In the genomic region with DNA sequence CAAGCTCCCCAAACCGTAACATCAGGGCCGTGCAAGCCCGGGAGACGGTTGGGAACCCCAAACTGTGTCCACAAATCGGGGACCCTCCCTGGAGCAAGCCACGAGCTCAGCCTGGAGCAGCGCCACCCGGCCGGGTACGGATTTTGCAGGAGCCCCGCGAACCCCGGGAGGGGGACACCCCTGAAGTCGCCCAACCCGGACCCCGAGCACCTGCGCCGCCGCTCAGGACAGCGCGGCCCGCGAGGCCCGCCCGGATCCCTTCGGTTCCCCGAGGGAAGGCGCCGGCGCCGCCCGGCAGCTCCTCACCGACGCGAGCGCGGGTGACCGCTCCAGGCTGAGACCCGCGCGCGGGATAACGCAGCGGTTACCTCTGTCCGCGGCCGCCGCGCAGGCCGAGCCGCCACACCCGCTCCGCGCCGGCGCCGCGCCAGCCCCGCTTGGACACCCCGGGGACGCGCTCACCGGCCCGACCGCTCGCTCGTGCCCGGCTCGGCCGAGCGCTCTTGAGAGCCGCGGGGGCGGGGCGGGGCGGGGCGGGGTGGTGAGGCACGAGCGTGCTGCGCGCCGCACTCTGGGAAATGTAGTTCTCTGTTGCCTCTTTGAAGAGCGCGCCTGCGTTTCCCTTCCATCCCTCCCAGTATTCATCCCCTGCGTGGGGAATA, we compare ENCODE assay signal across 8 mouse cellular contexts. TPM values are rescaled to one million over a fixed set of nuclear protein-coding genes. Genes with fewer than 3 reads are reported as not detected.
DNase-seq lines count a peak whose midpoint lies in the region; ATAC-seq lines count a peak whose summit lies in the region.

A gene (minus strand): TSS at position 512 of the 662 bp plus-strand sequence.

- H3K4me2 ChIP-seq in heart, embryonic 14.5 days (ENCODE audit: low read length), result peak within 1 kb of the TSS; percentile 93
- H3K4me2 ChIP-seq in liver, embryonic 12.5 days, result peak within 1 kb of the TSS; percentile 99

- H3K27ac ChIP-seq in heart, embryonic 14.5 days (replicated peaks in 1 of 2; ENCODE audit: control insufficient read depth in 1 of 2, insufficient read depth in 1 of 2, low read depth in 2 of 2, low read length in 2 of 2), result no peak within 1 kb of the TSS
- no peak within 1 kb of the TSS for H3K27ac ChIP-seq in liver, embryonic 12.5 days

- peak; percentile 89 for ATAC-seq in CD4-positive, CD25-positive, alpha-beta regulatory T cell, adult 4 months
- ATAC-seq in heart, embryonic 14.5 days (ENCODE audit: insufficient number of reproducible peaks, insufficient read depth, low FRiP score, low read depth), result peak; percentile 92
- peak; percentile 98 for ATAC-seq in liver, embryonic 12.5 days

- peaks cover 5 to 17% of the 10 kb centered on the region in 2 experiments for H3K4me1 ChIP-seq in heart, embryonic 14.5 days (ENCODE audit: control insufficient read depth in 2 of 2, insufficient read depth in 2 of 2, low read length in 2 of 2)
- H3K4me1 ChIP-seq in liver, embryonic 12.5 days, result peaks cover 22% of the 10 kb centered on the region

- H3K9ac ChIP-seq in heart, embryonic 14.5 days (ENCODE audit: low read length), result peak within 1 kb of the TSS; percentile 94
- H3K9ac ChIP-seq in liver, embryonic 12.5 days, result peak within 1 kb of the TSS; percentile 80

- peak within 1 kb of the TSS; percentile 83 to 89 for H3K4me3 ChIP-seq in heart, embryonic 14.5 days (ENCODE audit: control insufficient read depth in 1 of 2, insufficient read depth in 1 of 2, low read depth in 1 of 2, low read length in 2 of 2)
- H3K4me3 ChIP-seq in liver, embryonic 12.5 days, result peak within 1 kb of the TSS; percentile 76

- DNase-seq in c-Kit-negative CD71-positive TER-119-positive erythroid progenitor cells, embryonic 14.5 days (ENCODE audit: low read depth, low spot score), result peak; percentile 63
- peak; percentile 23 for DNase-seq in fibroblast of lung, adult 2 months (ENCODE audit: low read depth)
- DNase-seq in kidney, postnatal 14 days, result peak; percentile 94
- DNase-seq in naive thymus-derived CD4-positive, alpha-beta T cell, adult 2 months (ENCODE audit: low read depth), result peak; percentile 80
- peak; percentile 82 for DNase-seq in splenic B cell, adult 2 months (ENCODE audit: low read depth, low spot score)

- no peaks in the 10 kb centered on the region for H3K9me3 ChIP-seq in heart, embryonic 14.5 days (ENCODE audit: control insufficient read depth, low read length)
- no peaks in the 10 kb centered on the region for H3K9me3 ChIP-seq in liver, embryonic 12.5 days (replicated peaks)

- no peaks in the 10 kb centered on the region for H3K27me3 ChIP-seq in heart, embryonic 14.5 days (ENCODE audit: control insufficient read depth, insufficient read depth, low read length)
- peaks cover 18% of the 10 kb centered on the region; the same call in 1 of the 2 replicates for H3K27me3 ChIP-seq in liver, embryonic 12.5 days (replicated peaks)
- no peaks in the 10 kb centered on the region for H3K27me3 ChIP-seq in splenic B cell, adult 2 months (ENCODE audit: control insufficient read depth, insufficient read depth, low read length, poor library complexity, severe bottlenecking)

- 0% methylated on average over 60 of the region's 86 CpGs for WGBS in heart, embryonic 14.5 days
- under 1% methylated on average over 82 of the region's 86 CpGs for WGBS in liver, embryonic 12.5 days (ENCODE audit: insufficient replicate concordance)

- H3K36me3 ChIP-seq in heart, embryonic 14.5 days (ENCODE audit: control insufficient read depth, insufficient read depth, low read length), result no peaks in the 10 kb centered on the region
- no peaks in the 10 kb centered on the region for H3K36me3 ChIP-seq in liver, embryonic 12.5 days
- H3K36me3 ChIP-seq in splenic B cell, adult 2 months (ENCODE audit: control insufficient read depth, insufficient read depth, low read length, poor library complexity, severe bottlenecking), result no peaks in the 10 kb centered on the region

RNA-seq across cellular contexts. Expression of the gene that starts here (rescaled TPM):
- polyA plus RNA-seq in CD4-positive, CD25-positive, alpha-beta regulatory T cell, adult 4 months (2017; shearing (Covaris generic)), result 1 to 10 TPM in 1 of 2 experiments, under 1 TPM in 1; 0.77 to 1.0 TPM
- polyA plus RNA-seq in heart, embryonic 14.5 days (2014; fragmentation: Nextera tagmentation; extraction: Ambion mirVana), result 11.9 and 14.2 TPM in 2 replicates
- 2.1 and 2.4 TPM in 2 replicates for polyA plus RNA-seq in liver, embryonic 12.5 days (2016; fragmentation: Nextera tagmentation; extraction: Ambion mirVana)

Comparison
In these comparisons a context has a peak if more than half of its experiments do, and no peak if none do; other contexts are left out.
1. DNase-seq: peak in every context shown above with its lines; median percentile 94 in kidney, postnatal 14 days; 82 in splenic B cell, adult 2 months; 80 in naive thymus-derived CD4-positive, alpha-beta T cell, adult 2 months; 63 in c-Kit-negative CD71-positive TER-119-positive erythroid progenitor cells, embryonic 14.5 days; 23 in fibroblast of lung, adult 2 months.